Mouse (Mus musculus) limb, embryonic 12.5 days (tissue): ENCODE data around the gene Oas1d. TPM values are rescaled to one million over a fixed set of nuclear protein-coding genes. Genes with fewer than 3 reads are reported as not detected.

Source experiments
- ATAC-seq: fragments of 200-750 bp; cut with Nextera tagmentation; 2 replicates; pipeline ENCODE4 v1.8.0; 2017; ENCODE audit warnings: low read depth, moderate TSS enrichment; ENCODE audit not compliant: insufficient number of reproducible peaks, insufficient read depth, low FRiP score, low TSS enrichment
- H3K27ac ChIP-seq: fragments of 300-500 bp; sonication (generic); 2 replicates; pipeline ENCODE4 v1.5.1; 2016; ENCODE audit warnings: mild to moderate bottlenecking, moderate library complexity
- H3K27me3 ChIP-seq: fragments of 300-500 bp; sonication (generic); 2 replicates; pipeline ENCODE4 v1.6.1; 2016; ENCODE audit warnings: mild to moderate bottlenecking, moderate library complexity
- H3K36me3 ChIP-seq: fragments of 300-500 bp; sonication (generic); 2 replicates; pipeline ENCODE4 v1.6.1; 2016; ENCODE audit warnings: mild to moderate bottlenecking, moderate library complexity
- H3K4me1 ChIP-seq: fragments of 300-500 bp; sonication (generic); replicated peaks from 2 replicates; pipeline ENCODE4 v1.6.1; 2016
- H3K4me2 ChIP-seq: fragments of 300-500 bp; sonication (generic); 2 replicates; pipeline ENCODE4 v1.6.1; 2016; ENCODE audit warnings: mild to moderate bottlenecking, moderate library complexity
- H3K4me3 ChIP-seq: fragments of 300-500 bp; sonication (generic); replicated peaks from 2 replicates; pipeline ENCODE4 v1.5.1; 2016; ENCODE audit warnings: mild to moderate bottlenecking
- H3K9ac ChIP-seq: fragments of 300-500 bp; sonication (generic); replicated peaks from 2 replicates; pipeline ENCODE4 v1.6.1; 2016; ENCODE audit warnings: mild to moderate bottlenecking, moderate library complexity
- H3K9me3 ChIP-seq: fragments of 300-500 bp; sonication (generic); 2 replicates; pipeline ENCODE4 v1.6.1; 2016; ENCODE audit warnings: mild to moderate bottlenecking, moderate library complexity
- WGBS: fragments of 180-500 bp; shearing (Covaris S2); methylation state at CpG from one replicate; pipeline ENCODE4 v1.1.7; 2016; 5-methylcytosine and 5-hydroxymethylcytosine counted together
- polyA plus RNA-seq: library from polyadenylated mRNA; unstranded; fragments of >200 nt; fragmentation: Nextera tagmentation; extraction: Ambion mirVana; gene quantifications from 2 replicates; pipeline ENCODE4 v1.2.1, GENCODE M21; 2016

Gene Oas1d
- polyA plus RNA-seq, 1 experiment from 2014 or later = not detected

- Histone ChIP-seq H3K4me1 (no peaks in the 10 kb centered on the region), H3K27ac (no peak overlapping the region), H3K4me3 (no peak overlapping the region), H3K36me3 (no peaks in the 10 kb centered on the region), H3K9ac (no peak overlapping the region), H3K4me2 (no peak overlapping the region), H3K9me3 (no peaks in the 10 kb centered on the region), H3K27me3 (peaks cover 8% of the 10 kb centered on the region; the same call in 1 of the 2 replicates)
- WGBS = 45% methylated on average over 8 of the region's 8 CpGs
- no peak for ATAC-seq
Observed at GRCm38 (mm10) chr5:120938586-120938985, 24.2 kb downstream of the Oas1d start.

- no peak overlapping the region for H3K4me3 ChIP-seq
- H3K4me2 ChIP-seq = no peak overlapping the region
- H3K4me1 ChIP-seq = no peaks in the 10 kb centered on the region
- H3K9me3 ChIP-seq = no peaks in the 10 kb centered on the region
- no peaks in the 10 kb centered on the region for H3K36me3 ChIP-seq
- peaks cover 8% of the 10 kb centered on the region; the same call in 1 of the 2 replicates for H3K27me3 ChIP-seq
- ATAC-seq = no peak
- no peak overlapping the region for H3K27ac ChIP-seq
- H3K9ac ChIP-seq = no peak overlapping the region
- WGBS = 59% methylated on average over 10 of the region's 10 CpGs
Observed at GRCm38 (mm10) chr5:120942076-120942475, 27.7 kb downstream of the Oas1d start.

GRCm38 (mm10) chr5:120952242-120952770 is 38.0 kb downstream of the Oas1d start:
- 75% methylated on average over 10 of the region's 10 CpGs for WGBS
- no peak for ATAC-seq
- no peaks in the 10 kb centered on the region for H3K27me3 ChIP-seq

GRCm38 (mm10) chr5:120953974-120954373 is 39.6 kb downstream of the Oas1d start:
- ATAC-seq = no peak
- Histone ChIP-seq H3K27ac (no peak overlapping the region), H3K9me3 (no peaks in the 10 kb centered on the region), H3K27me3 (no peaks in the 10 kb centered on the region), H3K4me2 (no peak overlapping the region), H3K4me1 (no peaks in the 10 kb centered on the region), H3K4me3 (no peak overlapping the region), H3K9ac (no peak overlapping the region), H3K36me3 (no peaks in the 10 kb centered on the region)
- WGBS = 13% methylated on average over 5 of the region's 5 CpGs

More at GRCm38 (mm10) chr5:120952242-120952770, 38.0 kb downstream of the Oas1d start:
- Histone ChIP-seq H3K36me3 (no peaks in the 10 kb centered on the region), H3K9me3 (no peaks in the 10 kb centered on the region), H3K4me3 (no peak overlapping the region), H3K9ac (no peak overlapping the region), H3K4me2 (no peak overlapping the region), H3K27ac (no peak overlapping the region), H3K4me1 (no peaks in the 10 kb centered on the region)

- Histone ChIP-seq H3K9me3 (no peaks in the 10 kb centered on the region), H3K36me3 (no peaks in the 10 kb centered on the region), H3K4me3 (no peak overlapping the region), H3K4me1 (no peaks in the 10 kb centered on the region), H3K27me3 (no peaks in the 10 kb centered on the region), H3K27ac (no peak overlapping the region), H3K9ac (no peak overlapping the region), H3K4me2 (no peak overlapping the region)
- WGBS = 46% methylated on average over 4 of the region's 4 CpGs
- ATAC-seq = no peak
Observed at GRCm38 (mm10) chr5:120961004-120961403, 46.7 kb downstream of the Oas1d start.

- no peak overlapping the region for H3K4me2 ChIP-seq
- no peaks in the 10 kb centered on the region for H3K36me3 ChIP-seq
- H3K27me3 ChIP-seq = no peaks in the 10 kb centered on the region
- no peak overlapping the region for H3K4me3 ChIP-seq
- no peaks in the 10 kb centered on the region for H3K4me1 ChIP-seq
- ATAC-seq = no peak
- no peak overlapping the region for H3K9ac ChIP-seq
- H3K27ac ChIP-seq = no peak overlapping the region
- 62% methylated on average over 4 of the region's 4 CpGs for WGBS
- no peaks in the 10 kb centered on the region for H3K9me3 ChIP-seq
Observed at GRCm38 (mm10) chr5:120966156-120966555, 51.8 kb downstream of the Oas1d start.

GRCm38 (mm10) chr5:120966894-120967293 is 52.6 kb downstream of the Oas1d start:
- no peaks in the 10 kb centered on the region for H3K27me3 ChIP-seq
- H3K4me2 ChIP-seq = no peak overlapping the region
- H3K9me3 ChIP-seq = no peaks in the 10 kb centered on the region
- no peak for ATAC-seq
- 89% methylated on average over 8 of the region's 8 CpGs for WGBS
- no peaks in the 10 kb centered on the region for H3K4me1 ChIP-seq
- no peak overlapping the region for H3K4me3 ChIP-seq
- H3K36me3 ChIP-seq = no peaks in the 10 kb centered on the region
- H3K9ac ChIP-seq = no peak overlapping the region
- H3K27ac ChIP-seq = no peak overlapping the region

GRCm38 (mm10) chr5:120967355-120968133 is 53.2 kb downstream of the Oas1d start:
- Histone ChIP-seq H3K27me3 (no peaks in the 10 kb centered on the region), H3K9me3 (no peaks in the 10 kb centered on the region), H3K4me2 (no peak overlapping the region), H3K9ac (no peak overlapping the region), H3K4me1 (no peaks in the 10 kb centered on the region), H3K4me3 (no peak overlapping the region), H3K36me3 (no peaks in the 10 kb centered on the region), H3K27ac (no peak overlapping the region)
- WGBS = 67% methylated on average over 13 of the region's 13 CpGs
- no peak for ATAC-seq

- no peak overlapping the region for H3K4me2 ChIP-seq
Observed at GRCm38 (mm10) chr5:120968134-120968532, 53.8 kb downstream of the Oas1d start.

GRCm38 (mm10) chr5:120968799-120969198 is 54.5 kb downstream of the Oas1d start:
- no peaks in the 10 kb centered on the region for H3K4me1 ChIP-seq
- no peaks in the 10 kb centered on the region for H3K9me3 ChIP-seq
- no peak overlapping the region for H3K4me3 ChIP-seq
- no peak overlapping the region for H3K9ac ChIP-seq
- 88% methylated on average over 8 of the region's 8 CpGs for WGBS
- no peaks in the 10 kb centered on the region for H3K36me3 ChIP-seq
- H3K27me3 ChIP-seq = 0 out of 2 replicates have a peak, but pooled peaks cover 2% of the 10 kb centered on the region
- H3K4me2 ChIP-seq = no peak overlapping the region
- no peak for ATAC-seq
- H3K27ac ChIP-seq = no peak overlapping the region

More at GRCm38 (mm10) chr5:120968134-120968532, 53.8 kb downstream of the Oas1d start:
- H3K4me1 ChIP-seq = no peaks in the 10 kb centered on the region
- WGBS = 73% methylated on average over 4 of the region's 4 CpGs
- no peak for ATAC-seq
- no peaks in the 10 kb centered on the region for H3K36me3 ChIP-seq
- H3K4me3 ChIP-seq = no peak overlapping the region
- no peaks in the 10 kb centered on the region for H3K27me3 ChIP-seq
- no peak overlapping the region for H3K9ac ChIP-seq
- no peaks in the 10 kb centered on the region for H3K9me3 ChIP-seq
- H3K27ac ChIP-seq = no peak overlapping the region

GRCm38 (mm10) chr5:120969703-120970102 is 55.4 kb downstream of the Oas1d start:
- WGBS = 50% methylated on average over 4 of the region's 4 CpGs

More at GRCm38 (mm10) chr5:120969703-120970102, 55.4 kb downstream of the Oas1d start:
- Histone ChIP-seq H3K4me2 (no peak overlapping the region), H3K27ac (no peak overlapping the region), H3K9ac (no peak overlapping the region), H3K27me3 (0 out of 2 replicates have a peak, but pooled peaks cover 2% of the 10 kb centered on the region), H3K9me3 (no peaks in the 10 kb centered on the region), H3K4me3 (no peak overlapping the region), H3K36me3 (no peaks in the 10 kb centered on the region), H3K4me1 (no peaks in the 10 kb centered on the region)
- no peak for ATAC-seq
